Comparison of ENCODE assay signal across 7 mouse cellular contexts in the genomic region with DNA sequence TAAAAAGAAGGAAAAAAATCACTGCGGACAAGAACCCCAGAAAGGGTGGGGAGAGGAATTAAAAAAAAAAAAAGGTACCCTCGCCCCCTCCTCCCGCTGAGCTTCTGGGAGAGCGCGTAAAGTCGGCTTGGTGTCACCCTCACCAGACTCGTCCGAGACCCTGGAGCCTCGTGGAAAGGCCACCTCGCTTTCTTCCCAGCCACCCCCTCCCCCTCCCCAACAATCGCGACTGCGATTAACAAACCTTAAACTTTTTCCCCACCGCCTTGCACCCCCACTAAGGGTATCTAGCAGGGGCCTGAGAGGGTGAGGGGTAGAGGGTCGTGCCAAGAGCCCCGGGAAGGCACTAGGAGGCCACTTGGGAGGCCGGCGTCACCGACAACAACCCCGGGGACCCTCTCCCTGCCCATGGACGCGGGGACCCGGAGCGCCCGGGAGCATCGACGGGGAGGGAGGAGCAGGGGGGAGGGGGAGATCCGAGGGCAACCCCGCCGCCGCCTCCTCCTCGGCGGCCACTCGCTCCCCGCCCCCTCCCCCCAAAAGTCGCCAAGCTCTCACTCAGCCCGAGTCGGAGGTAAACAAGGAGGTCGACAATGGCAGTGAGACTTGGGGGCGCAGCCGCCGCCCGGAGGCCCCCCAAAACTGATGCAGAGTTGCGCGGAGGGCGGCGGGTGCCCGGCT. TPM values are rescaled to one million over a fixed set of nuclear protein-coding genes. Genes with fewer than 3 reads are reported as not detected.
DNase-seq lines count a peak whose midpoint lies in the region; ATAC-seq lines count a peak whose summit lies in the region.

No protein-coding gene starts in this region.

- H3K9me3 ChIP-seq in forebrain, embryonic 13.5 days (replicated peaks), result no peaks in the 10 kb centered on the region
- H3K9me3 ChIP-seq in intestine, embryonic 14.5 days (ENCODE audit: control insufficient read depth, low read length), result no peaks in the 10 kb centered on the region
- H3K9me3 ChIP-seq in midbrain, embryonic 13.5 days, result no peaks in the 10 kb centered on the region

- peak; percentile 48 for ATAC-seq in forebrain, embryonic 13.5 days
- peak; percentile 45 for ATAC-seq in intestine, embryonic 14.5 days (replicated peaks; ENCODE audit: low FRiP score, low TSS enrichment, low read depth)
- ATAC-seq in midbrain, embryonic 13.5 days, result peak; percentile 69

- peak overlapping the region; percentile 77 for H3K4me2 ChIP-seq in forebrain, embryonic 13.5 days
- H3K4me2 ChIP-seq in intestine, embryonic 14.5 days (ENCODE audit: low read length), result peak overlapping the region; percentile 91
- peak overlapping the region; percentile 64 for H3K4me2 ChIP-seq in midbrain, embryonic 13.5 days (replicated peaks)

- H3K9ac ChIP-seq in forebrain, embryonic 13.5 days, result peak overlapping the region; percentile 91
- peak overlapping the region; percentile 77 for H3K9ac ChIP-seq in intestine, embryonic 14.5 days (ENCODE audit: low read length)
- peak overlapping the region; percentile 94 for H3K9ac ChIP-seq in midbrain, embryonic 13.5 days (replicated peaks)

- H3K27me3 ChIP-seq in forebrain, embryonic 13.5 days, result no peaks in the 10 kb centered on the region
- peaks cover 11% of the 10 kb centered on the region; the same call in 1 of the 2 replicates for H3K27me3 ChIP-seq in intestine, embryonic 14.5 days (replicated peaks; ENCODE audit: control insufficient read depth, insufficient read depth, low read length)
- no peaks in the 10 kb centered on the region for H3K27me3 ChIP-seq in midbrain, embryonic 13.5 days

- H3K36me3 ChIP-seq in forebrain, embryonic 13.5 days (ENCODE audit: poor library complexity, severe bottlenecking), result 0 out of 2 replicates have a peak, but pooled peaks cover 3% of the 10 kb centered on the region
- H3K36me3 ChIP-seq in intestine, embryonic 14.5 days (ENCODE audit: control insufficient read depth, insufficient read depth, low read length), result no peaks in the 10 kb centered on the region
- peaks cover 5% of the 10 kb centered on the region; the same call in 1 of the 2 replicates for H3K36me3 ChIP-seq in midbrain, embryonic 13.5 days

- no peaks in the 10 kb centered on the region for H3K4me1 ChIP-seq in brown adipose tissue, adult 24 weeks (ENCODE audit: control insufficient read depth, insufficient read depth, insufficient read length, low read length)
- peaks cover 14% of the 10 kb centered on the region for H3K4me1 ChIP-seq in forebrain, embryonic 13.5 days
- peaks cover 4% of the 10 kb centered on the region; the same call in 1 of the 2 replicates for H3K4me1 ChIP-seq in intestine, embryonic 14.5 days (replicated peaks; ENCODE audit: control insufficient read depth, insufficient read depth, low read length)
- H3K4me1 ChIP-seq in midbrain, embryonic 13.5 days (replicated peaks), result peaks cover 27% of the 10 kb centered on the region

- DNase-seq in ovary, postnatal 36 days (ENCODE audit: low spot score), result peak; percentile 34
- no peak for DNase-seq in ovary, adult 18-20 months (ENCODE audit: low spot score)
- DNase-seq in intestine, embryonic 14.5 days (ENCODE audit: low spot score), result no peak
- DNase-seq in thymus, postnatal 14 days, result peak; percentile 67

- H3K4me3 ChIP-seq in brown adipose tissue, adult 24 weeks (ENCODE audit: insufficient read depth, low read depth, low read length), result peak overlapping the region; percentile 72
- H3K4me3 ChIP-seq in forebrain, embryonic 13.5 days, result peak overlapping the region; percentile 88
- H3K4me3 ChIP-seq in intestine, embryonic 14.5 days (ENCODE audit: low read depth, low read length), result peak overlapping the region; percentile 82
- peak overlapping the region; percentile 89 for H3K4me3 ChIP-seq in midbrain, embryonic 13.5 days (replicated peaks)

- WGBS in forebrain, embryonic 13.5 days, result under 1% methylated on average over 38 of the region's 48 CpGs
- WGBS in intestine, embryonic 14.5 days, result 0% methylated on average over 39 of the region's 48 CpGs
- under 1% methylated on average over 33 of the region's 48 CpGs for WGBS in midbrain, embryonic 13.5 days

- no peak overlapping the region for H3K27ac ChIP-seq in brown adipose tissue, adult 24 weeks (replicated peaks; ENCODE audit: low read depth, low read length)
- H3K27ac ChIP-seq in forebrain, embryonic 13.5 days, result peak overlapping the region; percentile 94
- H3K27ac ChIP-seq in intestine, embryonic 14.5 days (ENCODE audit: low read depth), result peak overlapping the region; percentile 54; the same call in 1 of the 2 replicates
- H3K27ac ChIP-seq in midbrain, embryonic 13.5 days, result peak overlapping the region; percentile 97

RNA-seq across cellular contexts. Expression of a gene that starts 20.7 kb away (rescaled TPM):
- 4.1 and 4.6 TPM in 2 replicates for polyA plus RNA-seq in brown adipose tissue, adult 24 weeks (2012; ENCODE audit: insufficient read depth, insufficient read length, missing spikeins)
- 34.7 TPM in 2 replicates for polyA plus RNA-seq in forebrain, embryonic 13.5 days (2015; fragmentation: Nextera tagmentation; extraction: Ambion mirVana)
- 8.7 and 10.1 TPM in 2 replicates for polyA plus RNA-seq in intestine, embryonic 14.5 days (2014; fragmentation: Nextera tagmentation; extraction: Ambion mirVana)
- polyA plus RNA-seq in midbrain, embryonic 13.5 days (2015; fragmentation: Nextera tagmentation; extraction: Ambion mirVana), result 28.3 and 30.1 TPM in 2 replicates

Comparison
In these comparisons a context has a peak if more than half of its experiments do, and no peak if none do; other contexts are left out.
1. DNase-seq: peak in ovary, postnatal 36 days (single experiment) and thymus, postnatal 14 days (single experiment); none in ovary, adult 18-20 months (single experiment) and intestine, embryonic 14.5 days (single experiment).
2. Peak in every context shown above with its lines, with median percentiles within 50 percentile points of each other: H3K4me3 ChIP-seq, ATAC-seq, H3K4me2 ChIP-seq and H3K9ac ChIP-seq.